Mouse (Mus musculus): ENCODE measurements at regions not wholly inside any gene's neighbourhood (a gene's known extent, or its start where the extent isn't known, plus 50 kb on each side); places are given as distances from the start of the nearest gene placed in this dataset.

DNA sequence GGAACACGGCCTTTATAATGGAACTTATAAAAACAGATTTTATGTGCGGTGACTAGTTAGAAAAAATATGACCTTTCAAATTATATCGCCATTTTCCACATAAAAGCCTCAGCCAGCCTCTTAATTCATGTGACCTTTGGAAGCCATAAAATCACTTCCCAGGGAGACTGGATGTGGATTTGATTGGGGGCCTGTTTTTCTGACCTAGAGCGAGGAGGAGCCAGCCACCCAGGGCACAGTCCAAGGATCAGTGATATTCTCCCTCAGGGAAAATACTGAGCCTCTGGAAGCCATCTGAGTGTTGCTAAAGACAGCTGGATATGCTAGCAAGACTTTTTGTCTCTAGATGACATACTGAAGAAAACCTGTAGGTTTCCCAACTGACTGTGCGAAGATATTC, 81.3 kb upstream of the Tent5a start:
- TF ChIP-seq POLR2A (IDR thresholded peaks at IDR 0.05; ENCODE audit: borderline replicate concordance, extremely low read depth, insufficient read depth, insufficient read length, poor library complexity, severe bottlenecking), result no peak
- TF ChIP-seq CTCF (IDR thresholded peaks at IDR 0.05; ENCODE audit: borderline replicate concordance, extremely low read depth, insufficient read depth, insufficient read length), result no peak

Measured in brain, embryonic 14.5 days (tissue).